21 mouse cellular contexts compared by ENCODE assay signal in genomic region chr17:12199933-12200332, GRCm38 (mm10).
DNase-seq lines count a peak whose midpoint lies in the region; ATAC-seq and TF ChIP-seq lines count a peak whose summit lies in the region.
"Had no signal": no experiment of that assay in that cellular context is flagged by ENCODE, and none has a peak within 500 bp of the region (broad histone marks: within the 10 kb centered on the region; RNA-seq: fewer than 3 reads in every experiment).

No protein-coding gene starts in this region.

- 58% methylated on average over 4 of the region's 4 CpGs for WGBS in forebrain, embryonic 14.5 days
- 87% methylated on average over 4 of the region's 4 CpGs for WGBS in forebrain, embryonic 11.5 days
- WGBS in liver, embryonic 14.5 days (ENCODE audit: insufficient replicate concordance) = 95% methylated on average over 4 of the region's 4 CpGs
- WGBS in embryonic facial prominence, embryonic 13.5 days = 29% methylated on average over 4 of the region's 4 CpGs
- WGBS in stomach, postnatal 0 days = 56% methylated on average over 4 of the region's 4 CpGs

- H3K4me1 ChIP-seq in forebrain, embryonic 14.5 days (ENCODE audit: control insufficient read depth, insufficient read depth, low read length) = peaks cover 22% of the 10 kb centered on the region
- no peaks in the 10 kb centered on the region for H3K4me1 ChIP-seq in forebrain, embryonic 11.5 days (replicated peaks; ENCODE audit: control insufficient read depth, insufficient read depth, low read length)
- H3K4me1 ChIP-seq in liver, embryonic 14.5 days (replicated peaks; ENCODE audit: control insufficient read depth in 2 of 2, insufficient read depth in 2 of 2, low read length in 1 of 2) = peaks cover 58 to 60% of the 10 kb centered on the region in 2 experiments
- peaks cover 60% of the 10 kb centered on the region for H3K4me1 ChIP-seq in embryonic facial prominence, embryonic 13.5 days
- peaks cover 2% of the 10 kb centered on the region; the same call in 1 of the 2 replicates for H3K4me1 ChIP-seq in stomach, postnatal 0 days (replicated peaks; ENCODE audit: control insufficient read depth, insufficient read depth)

- no peaks in the 10 kb centered on the region for H3K36me3 ChIP-seq in forebrain, embryonic 14.5 days (ENCODE audit: control insufficient read depth, insufficient read depth, low read length)
- no peaks in the 10 kb centered on the region for H3K36me3 ChIP-seq in forebrain, embryonic 11.5 days (ENCODE audit: control insufficient read depth, insufficient read depth, low read length)
- H3K36me3 ChIP-seq in liver, embryonic 14.5 days (replicated peaks; ENCODE audit: control insufficient read depth, insufficient read depth, low read depth) = peaks cover 13% of the 10 kb centered on the region
- 0 out of 2 replicates have a peak, but pooled peaks cover 6% of the 10 kb centered on the region for H3K36me3 ChIP-seq in embryonic facial prominence, embryonic 13.5 days
- no peaks in the 10 kb centered on the region for H3K36me3 ChIP-seq in stomach, postnatal 0 days (ENCODE audit: control insufficient read depth, insufficient read depth, low read length)
- H3K36me3 ChIP-seq: heart, embryonic 13.5 days had no signal

- H3K9me3 ChIP-seq in forebrain, embryonic 14.5 days (replicated peaks; ENCODE audit: control insufficient read depth, low read length) = no peaks in the 10 kb centered on the region
- no peaks in the 10 kb centered on the region for H3K9me3 ChIP-seq in forebrain, embryonic 11.5 days (ENCODE audit: control insufficient read depth, low read length)
- H3K9me3 ChIP-seq in liver, embryonic 14.5 days (ENCODE audit: control insufficient read depth, low read length) = no peaks in the 10 kb centered on the region
- no peaks in the 10 kb centered on the region for H3K9me3 ChIP-seq in embryonic facial prominence, embryonic 13.5 days
- H3K9me3 ChIP-seq in stomach, postnatal 0 days (ENCODE audit: control insufficient read depth, low read length) = no peaks in the 10 kb centered on the region
- H3K9me3 ChIP-seq: heart, embryonic 13.5 days; hindbrain, embryonic 12.5 days; kidney, embryonic 15.5 days; midbrain, embryonic 10.5 days; neural tube, embryonic 15.5 days had no signal

- TF ChIP-seq EP300 in liver, embryonic 14.5 days (IDR thresholded peaks at IDR 0.05; ENCODE audit: low read depth) = no peak
- TF ChIP-seq EP300 in stomach, postnatal 0 days (optimal IDR thresholded peaks at IDR 0.05) = no peak

- ATAC-seq in forebrain, embryonic 14.5 days = no peak
- no peak for ATAC-seq in forebrain, embryonic 11.5 days (replicated peaks; ENCODE audit: low FRiP score)
- ATAC-seq in liver, embryonic 14.5 days (ENCODE audit: insufficient read depth) = no peak
- ATAC-seq in embryonic facial prominence, embryonic 13.5 days (ENCODE audit: insufficient number of reproducible peaks, insufficient read depth, low FRiP score, low TSS enrichment, low read depth) = no peak
- ATAC-seq in stomach, postnatal 0 days (ENCODE audit: low FRiP score, low TSS enrichment) = no peak

- H3K9ac ChIP-seq in forebrain, embryonic 14.5 days (ENCODE audit: low read length) = no peak overlapping the region
- no peak overlapping the region for H3K9ac ChIP-seq in forebrain, embryonic 11.5 days (ENCODE audit: low read length)
- H3K9ac ChIP-seq in liver, embryonic 14.5 days (replicated peaks) = no peak overlapping the region
- no peak overlapping the region for H3K9ac ChIP-seq in embryonic facial prominence, embryonic 13.5 days
- no peak overlapping the region for H3K9ac ChIP-seq in stomach, postnatal 0 days (ENCODE audit: low read length)
- H3K9ac ChIP-seq: heart, embryonic 13.5 days; hindbrain, embryonic 12.5 days; kidney, embryonic 15.5 days; neural tube, embryonic 15.5 days had no signal

- H3K27ac ChIP-seq in forebrain, embryonic 14.5 days (ENCODE audit: low read depth, low read length) = no peak overlapping the region
- no peak overlapping the region for H3K27ac ChIP-seq in forebrain, embryonic 11.5 days (ENCODE audit: low read depth, low read length)
- H3K27ac ChIP-seq in liver, embryonic 14.5 days = peak overlapping the region; percentile 99; the same call in 1 of the 2 replicates
- peak overlapping the region; percentile 68 for H3K27ac ChIP-seq in embryonic facial prominence, embryonic 13.5 days
- H3K27ac ChIP-seq in stomach, postnatal 0 days (replicated peaks) = no peak overlapping the region
- H3K27ac ChIP-seq: heart, adult 2 months; heart, embryonic 13.5 days; hindbrain, embryonic 12.5 days; kidney, embryonic 15.5 days; midbrain, embryonic 10.5 days; neural tube, embryonic 15.5 days had no signal

- no peak overlapping the region for H3K4me2 ChIP-seq in forebrain, embryonic 14.5 days (ENCODE audit: low read length)
- H3K4me2 ChIP-seq in forebrain, embryonic 11.5 days (ENCODE audit: low read depth, low read length, severe bottlenecking) = no peak overlapping the region
- H3K4me2 ChIP-seq in liver, embryonic 14.5 days (ENCODE audit: low read depth) = no peak overlapping the region
- no peak overlapping the region for H3K4me2 ChIP-seq in embryonic facial prominence, embryonic 13.5 days
- no peak overlapping the region for H3K4me2 ChIP-seq in stomach, postnatal 0 days (replicated peaks; ENCODE audit: low read depth)
- H3K4me2 ChIP-seq: heart, embryonic 13.5 days; hindbrain, embryonic 12.5 days; kidney, embryonic 15.5 days; neural tube, embryonic 15.5 days had no signal

- H3K4me3 ChIP-seq in forebrain, embryonic 14.5 days (ENCODE audit: low read depth, low read length) = no peak overlapping the region
- no peak overlapping the region for H3K4me3 ChIP-seq in forebrain, embryonic 11.5 days (ENCODE audit: low read depth, low read length)
- no peak overlapping the region for H3K4me3 ChIP-seq in liver, embryonic 14.5 days (ENCODE audit: insufficient read depth in 1 of 2, low read depth in 2 of 2, low read length in 2 of 2)
- H3K4me3 ChIP-seq in embryonic facial prominence, embryonic 13.5 days = no peak overlapping the region
- H3K4me3 ChIP-seq in stomach, postnatal 0 days (ENCODE audit: low read depth, low read length) = no peak overlapping the region
- H3K4me3 ChIP-seq: heart, adult 2 months; heart, embryonic 13.5 days; hindbrain, embryonic 12.5 days; kidney, embryonic 15.5 days; midbrain, embryonic 10.5 days; neural tube, embryonic 15.5 days had no signal

- TF ChIP-seq CTCF in liver, embryonic 14.5 days (IDR thresholded peaks at IDR 0.05; ENCODE audit: low read depth) = no peak
- no peak for TF ChIP-seq CTCF in stomach, postnatal 0 days (IDR thresholded peaks at IDR 0.05; ENCODE audit: low read depth)

- DNase-seq in forebrain, embryonic 14.5 days (ENCODE audit: low spot score) = peak; percentile 37
- no peak for DNase-seq in forebrain, embryonic 11.5 days (ENCODE audit: low spot score)
- no peak for DNase-seq in liver, embryonic 14.5 days (ENCODE audit: low read depth in 3 of 3, low spot score in 3 of 3)
- DNase-seq in liver = no peak
- DNase-seq in right cerebral cortex, postnatal 25 days = no peak
- no peak for DNase-seq in stomach, postnatal 0 days (ENCODE audit: low spot score)
- DNase-seq: adrenal gland, postnatal 10 days; cerebellum, adult 2 months; gastrocnemius, postnatal 25 days; heart, adult 2 months; heart, postnatal 14 days; kidney, adult 11 months; kidney, postnatal 4 days; lung, postnatal 10 days; thymus, adult 2 months had no signal

- H3K27me3 ChIP-seq in forebrain, embryonic 14.5 days (replicated peaks; ENCODE audit: control insufficient read depth, insufficient read depth, low read length) = no peaks in the 10 kb centered on the region
- H3K27me3 ChIP-seq in forebrain, embryonic 11.5 days (ENCODE audit: control insufficient read depth, insufficient read depth, low read length) = no peaks in the 10 kb centered on the region
- H3K27me3 ChIP-seq in liver, embryonic 14.5 days (ENCODE audit: control insufficient read depth, insufficient read depth, low read length) = no peaks in the 10 kb centered on the region
- H3K27me3 ChIP-seq in embryonic facial prominence, embryonic 13.5 days = no peaks in the 10 kb centered on the region
- no peaks in the 10 kb centered on the region for H3K27me3 ChIP-seq in stomach, postnatal 0 days (ENCODE audit: control insufficient read depth, insufficient read depth, low read length)
- H3K27me3 ChIP-seq: heart, embryonic 13.5 days; hindbrain, embryonic 12.5 days; kidney, embryonic 15.5 days; neural tube, embryonic 15.5 days had no signal

Comparison
In these comparisons a context has a peak if more than half of its experiments do, and no peak if none do; other contexts are left out.
1. H3K27ac ChIP-seq: peak in liver, embryonic 14.5 days (single experiment) and embryonic facial prominence, embryonic 13.5 days (single experiment); none in forebrain, embryonic 14.5 days (single experiment), forebrain, embryonic 11.5 days (single experiment) and stomach, postnatal 0 days (single experiment).